Mouse (Mus musculus) CH12.LX (cell line): ENCODE results near the gene Evx2. TPM values are rescaled to one million over a fixed set of nuclear protein-coding genes. Genes with fewer than 3 reads are reported as not detected.

Source experiments
- DNase-seq: peaks from one replicate; pipeline ENCODE4 v3.0.0-alpha.2; 2013; ENCODE audit errors: extremely low read depth
- H3K27ac ChIP-seq: 2 replicates; pipeline ENCODE4 v1.5.1; 2012; ENCODE audit warnings: low read depth, mild to moderate bottlenecking, control low read depth, moderate library complexity; ENCODE audit not compliant: insufficient read depth
- H3K27me3 ChIP-seq: replicated peaks from 2 replicates; pipeline ENCODE3; 2012; ENCODE audit warnings: inconsistent platforms
- H3K36me3 ChIP-seq, 2 experiments: replicated peaks in 1 of 2; 2 replicates each; pipeline versions ENCODE3 to v1.6.1; 2012; ENCODE audit warnings: inconsistent platforms in 1 of 2, low read length in 1 of 2, mild to moderate bottlenecking in 1 of 2, mixed read lengths in 1 of 2, moderate library complexity in 1 of 2; ENCODE audit not compliant: control insufficient read depth in 1 of 2, insufficient read depth in 1 of 2
- H3K4me1 ChIP-seq, 2 experiments: 2 replicates each; pipeline ENCODE4 v1.6.1; 2012; ENCODE audit warnings: inconsistent platforms in 1 of 2, moderate library complexity in 1 of 2; ENCODE audit not compliant: insufficient read depth in 2 of 2, control insufficient read depth in 1 of 2
- H3K4me2 ChIP-seq: 2 replicates; pipeline ENCODE4 v1.6.1; 2012; ENCODE audit warnings: low read depth, mild to moderate bottlenecking, control low read depth; ENCODE audit not compliant: poor library complexity, insufficient read depth, severe bottlenecking
- H3K4me3 ChIP-seq, 3 experiments: fragments of 150-350 bp in 1 of 3; sonication (generic) in 1 of 3; replicated peaks in 1 of 3; 2 replicates each; pipeline versions ENCODE3 to v1.5.1; 2011 to 2012; ENCODE audit warnings: low read depth in 2 of 3, low read length in 2 of 3, mild to moderate bottlenecking in 2 of 3, moderate library complexity in 2 of 3, control low read depth in 1 of 3, improper control_type of control experiment in 1 of 3, inconsistent platforms in 1 of 3, mixed read lengths in 1 of 3; ENCODE audit not compliant: poor library complexity in 1 of 3
- H3K79me2 ChIP-seq: replicated peaks from 2 replicates; pipeline ENCODE4 v1.6.1; 2012; ENCODE audit warnings: mild to moderate bottlenecking, moderate library complexity; ENCODE audit not compliant: control insufficient read depth, poor library complexity, insufficient read depth, severe bottlenecking; ENCODE audit errors: extremely low read depth
- H3K9ac ChIP-seq: 2 replicates; pipeline ENCODE4 v1.6.1; 2012; ENCODE audit warnings: low read depth, mild to moderate bottlenecking, control low read depth, moderate library complexity; ENCODE audit not compliant: insufficient read depth
- H3K9me3 ChIP-seq: replicated peaks from 2 replicates; pipeline ENCODE3; 2012; ENCODE audit warnings: low read length, inconsistent platforms, mixed read lengths
- CHD2 ChIP-seq: IDR thresholded peaks from 2 replicates; pipeline ENCODE4 v1.6.1; 2011; ENCODE audit warnings: low read length, improper control_type of control experiment
- CTCF ChIP-seq, 2 experiments: IDR thresholded peaks in 1 of 2; conservative IDR thresholded peaks in 1 of 2; 2 replicates each; pipeline ENCODE4 v1.5.1; 2011 to 2012; ENCODE audit warnings: low read depth in 2 of 2, low read length in 2 of 2, improper control_type of control experiment in 1 of 2, inconsistent platforms in 1 of 2, mild to moderate bottlenecking in 1 of 2, moderate library complexity in 1 of 2
- ETS1 ChIP-seq: conservative IDR thresholded peaks from 2 replicates; pipeline ENCODE4 v1.6.1; 2012; ENCODE audit warnings: low read depth, mild to moderate bottlenecking, inconsistent platforms, low read length, improper control_type of control experiment, moderate library complexity
- GABPA ChIP-seq: IDR thresholded peaks from 2 replicates; pipeline ENCODE4 v1.6.1; 2012; ENCODE audit warnings: low read depth, low read length, improper control_type of control experiment, inconsistent platforms; ENCODE audit not compliant: insufficient replicate concordance
- HCFC1 ChIP-seq: IDR thresholded peaks from 2 replicates; pipeline ENCODE4 v1.6.1; 2012; ENCODE audit warnings: low read depth, mild to moderate bottlenecking, inconsistent platforms, low read length, improper control_type of control experiment
- IRF4 ChIP-seq: IDR thresholded peaks from 2 replicates; pipeline ENCODE4 v1.6.1; 2014; ENCODE audit warnings: low read depth, mild to moderate bottlenecking, inconsistent platforms, low read length, improper control_type of control experiment
- JUND ChIP-seq: conservative IDR thresholded peaks from 2 replicates; pipeline ENCODE4 v1.6.1; 2011; ENCODE audit warnings: low read depth, low read length, improper control_type of control experiment
- KAT2A ChIP-seq: IDR thresholded peaks from 2 replicates; pipeline ENCODE4 v1.6.1; 2012; ENCODE audit warnings: low read length, improper control_type of control experiment, inconsistent platforms; ENCODE audit not compliant: insufficient replicate concordance
- MEF2A ChIP-seq: IDR thresholded peaks from 2 replicates; pipeline ENCODE4 v1.6.1; 2014; ENCODE audit warnings: low read depth, mild to moderate bottlenecking, inconsistent platforms, low read length, improper control_type of control experiment, borderline replicate concordance
- POLR2A ChIP-seq: IDR thresholded peaks from 2 replicates; pipeline ENCODE4 v1.6.1; 2011; ENCODE audit warnings: low read depth, mild to moderate bottlenecking, improper control_type of control experiment, low read length
- RAD21 ChIP-seq: IDR thresholded peaks from 2 replicates; pipeline ENCODE4 v1.6.1; 2011; ENCODE audit warnings: low read depth, mild to moderate bottlenecking, low read length, improper control_type of control experiment, moderate library complexity
- SIN3A ChIP-seq: IDR thresholded peaks from 2 replicates; pipeline ENCODE4 v1.6.1; 2012; ENCODE audit warnings: low read length, improper control_type of control experiment, inconsistent platforms
- TBP ChIP-seq: conservative IDR thresholded peaks from 2 replicates; pipeline ENCODE4 v1.6.1; 2011; ENCODE audit warnings: low read depth, low read length, improper control_type of control experiment
- USF2 ChIP-seq: conservative IDR thresholded peaks from 2 replicates; pipeline ENCODE4 v1.6.1; 2011; ENCODE audit warnings: low read depth, low read length, improper control_type of control experiment
- ZC3H11A ChIP-seq: IDR thresholded peaks from 2 replicates; pipeline ENCODE4 v1.6.1; 2012; ENCODE audit warnings: low read depth, mild to moderate bottlenecking, inconsistent platforms, low read length, improper control_type of control experiment
- ZKSCAN1 ChIP-seq: IDR thresholded peaks from 2 replicates; pipeline ENCODE4 v1.6.1; 2012; ENCODE audit warnings: low read depth, inconsistent platforms, low read length, improper control_type of control experiment, borderline replicate concordance
- ZNF384 ChIP-seq: IDR thresholded peaks from 2 replicates; pipeline ENCODE4 v1.6.1; 2012; ENCODE audit warnings: low read depth, low read length, improper control_type of control experiment, inconsistent platforms
- dilution Hi-C: fragments of 300-500 bp; cut with MboI; formaldehyde crosslinking; loops from 2 replicates; pipeline ENCODE4 v1.14.3; 2020; ENCODE audit warnings: low sequenced_read_pairs; ENCODE audit not compliant: extremely low pct_unique_long_range_greater_than_20kb, extremely low pct_ligation_motif_present
- in situ Hi-C: fragments of 300-500 bp; cut with MboI; formaldehyde crosslinking; loops from 3 replicates; pipeline ENCODE4 v1.14.3; 2019; ENCODE audit warnings: low sequenced_read_pairs, low pct_ligation_motif_present, low pct_unique_long_range_greater_than_20kb, mixed read lengths
- polyA plus RNA-seq: library from polyadenylated mRNA; unstranded; fragments of >175 nt; gene quantifications from 2 replicates; pipeline ENCODE4 v1.2.1, GENCODE M21; 2012; ENCODE audit warnings: low read depth; ENCODE audit not compliant: insufficient read length
- total RNA-seq, 2 experiments: library from RNA; depleted of rRNA; stranded (reverse); fragments of 300-350 nt in 1 of 2; fragments of >200 nt in 1 of 2; gene quantifications; 2 replicates each; pipeline ENCODE4 v1.2.3; 2012 to 2014

Evx2 gene
- total and polyA plus RNA-seq, 3 experiments = not detected

DNA sequence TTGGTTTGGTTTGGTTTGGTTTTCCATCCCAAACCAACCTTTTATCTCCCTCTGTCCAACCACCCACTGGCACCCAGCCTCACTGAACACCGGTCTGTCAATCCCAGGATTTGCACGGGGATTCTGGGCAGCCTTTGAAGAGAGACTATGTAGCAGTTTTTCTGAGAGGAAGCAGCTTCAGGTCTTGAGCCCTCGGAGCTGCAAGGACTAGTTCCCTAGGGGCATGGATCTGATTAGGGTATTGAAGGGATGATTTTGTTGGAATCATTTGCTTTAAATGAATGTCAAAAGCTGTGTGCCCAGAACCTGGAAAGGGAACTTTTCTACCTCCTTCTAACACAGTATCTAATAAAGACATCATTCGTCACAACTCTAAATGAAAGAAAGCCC, 2.7 kb downstream of the Evx2 start:
- Histone ChIP-seq H3K27me3 (no peaks in the 10 kb centered on the region), H3K36me3 (no peaks in the 10 kb centered on the region), H3K9me3 (peaks cover 38% of the 10 kb centered on the region), H3K27ac (no peak overlapping the region), H3K79me2 (no peaks in the 10 kb centered on the region), H3K4me1 (no peaks in the 10 kb centered on the region), H3K4me3 (no peak overlapping the region), H3K9ac (no peak overlapping the region), H3K4me2 (no peak overlapping the region)
- no peak for DNase-seq
- dilution Hi-C loops = no loop called here
- TF ChIP-seq IRF4 (no peak), HCFC1 (no peak), MEF2A (no peak), SIN3A (no peak), TBP (no peak), ETS1 (no peak), CTCF (conservative IDR thresholded peaks at IDR 0.05 in 1 of 2, IDR thresholded peaks at IDR 0.05 in 1 of 2; ENCODE audit: low read depth in 2 of 2, low read length in 2 of 2) (no peak), GABPA (no peak), USF2 (no peak), POLR2A (no peak), CHD2 (no peak), KAT2A (no peak), ZKSCAN1 (no peak), ZNF384 (no peak), ZC3H11A (no peak)
- in situ Hi-C loops = loop anchor here (25.0 kb wide), 1 partner anchor 1069 kb away; the partner anchor contains the start of gene Chrna1

DNA sequence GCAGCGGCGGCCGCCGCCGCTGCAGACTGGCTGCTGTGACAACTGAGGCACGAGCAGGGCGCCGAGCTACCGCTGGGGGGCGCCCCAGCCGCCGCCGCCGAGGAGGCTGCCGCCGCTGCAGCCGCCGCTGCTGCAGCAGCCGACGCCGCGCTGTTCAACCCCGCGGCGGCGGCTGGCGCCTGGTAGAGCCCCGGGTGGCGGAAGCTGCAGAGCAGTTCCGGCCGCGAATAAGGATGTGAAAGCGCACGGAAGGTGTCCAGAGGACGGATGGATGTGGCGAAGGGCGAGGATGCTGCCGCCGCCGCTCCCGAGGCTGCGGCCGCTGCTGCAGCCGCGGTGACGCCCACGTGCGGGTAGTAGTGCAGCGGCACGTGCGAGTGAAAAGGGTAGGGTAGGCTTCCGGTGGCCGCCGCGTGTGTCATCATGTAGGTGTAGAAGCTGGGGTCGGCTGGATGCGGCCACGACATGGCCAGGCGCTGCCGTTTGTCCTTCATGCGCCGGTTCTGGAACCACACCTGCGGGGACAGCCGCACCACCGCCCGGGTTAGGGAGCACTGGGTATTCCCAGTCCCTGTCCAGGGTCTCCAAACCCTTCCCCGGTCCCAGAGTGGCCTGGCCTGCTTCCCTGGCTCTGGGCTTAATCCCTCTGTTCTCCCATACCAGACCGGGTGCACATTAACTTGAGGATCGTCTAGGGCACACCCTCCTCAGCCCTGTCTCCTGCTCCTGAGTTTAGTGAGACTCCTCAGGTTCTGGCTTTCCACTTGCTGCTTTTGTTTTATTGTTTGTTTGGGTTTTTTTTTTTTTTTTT, 3.3 kb downstream of the Evx2 start:
- dilution Hi-C loops = no loop called here
- no peak overlapping the region for H3K9ac ChIP-seq
- in situ Hi-C loops = loop anchor here (25.0 kb wide), 1 partner anchor 1069 kb away; the partner anchor contains the start of gene Chrna1
- no peak overlapping the region for H3K4me2 ChIP-seq
- H3K4me3 ChIP-seq = no peak overlapping the region
- no peak for DNase-seq
- no peaks in the 10 kb centered on the region for H3K4me1 ChIP-seq
- no peaks in the 10 kb centered on the region for H3K79me2 ChIP-seq
- TF ChIP-seq JUND (no peak), RAD21 (no peak), CTCF (conservative IDR thresholded peaks at IDR 0.05 in 1 of 2, IDR thresholded peaks at IDR 0.05 in 1 of 2; ENCODE audit: low read depth in 2 of 2, low read length in 2 of 2) (no peak)
- no peak overlapping the region for H3K27ac ChIP-seq
- peaks cover 38% of the 10 kb centered on the region for H3K9me3 ChIP-seq
- H3K27me3 ChIP-seq = no peaks in the 10 kb centered on the region
- H3K36me3 ChIP-seq = no peaks in the 10 kb centered on the region
